Mouse (Mus musculus) adrenal gland, postnatal 36 days (tissue): ENCODE results near the gene Ndn. TPM values are rescaled to one million over a fixed set of nuclear protein-coding genes. Genes with fewer than 3 reads are reported as not detected.

Source experiments
- total RNA-seq, 2 experiments: library from RNA; stranded (reverse); gene quantifications; 2 replicates each; pipeline ENCODE4 v1.2.3; 2021

Gene Ndn
- total RNA-seq, 2 experiments from 2014 or later: 71.7 to 87.8 TPM

Other genes with a start within 250 kb of the Ndn start
- gene Magel2, start 30.4 kb downstream of the Ndn start, total RNA-seq: 1 to 10 TPM; 1.3 to 2.4 TPM
- gene Mkrn3, start 73.6 kb downstream of the Ndn start, total RNA-seq: 1 to 10 TPM; 1.0 to 1.1 TPM
- gene Peg12, start 117.9 kb downstream of the Ndn start, total RNA-seq: 1 to 10 TPM; 1.2 to 1.6 TPM